Mouse (Mus musculus) small intestine, adult 2 months (tissue): ENCODE data around the gene Cadps. TPM values are rescaled to one million over a fixed set of nuclear protein-coding genes. Genes with fewer than 3 reads are reported as not detected.

Experiments
- H3K27ac ChIP-seq: fragments of 200-500 bp; 2 replicates; pipeline ENCODE4 v1.5.1; 2012; ENCODE audit warnings: low read depth, low read length, control low read depth, inconsistent platforms; ENCODE audit not compliant: insufficient read depth
- H3K27me3 ChIP-seq: fragments of 200-500 bp; 2 replicates; pipeline ENCODE4 v1.6.1; 2012; ENCODE audit warnings: mild to moderate bottlenecking, moderate library complexity, low read length, inconsistent platforms; ENCODE audit not compliant: control insufficient read depth, insufficient read depth
- H3K36me3 ChIP-seq: fragments of 200-500 bp; 2 replicates; pipeline ENCODE4 v1.6.1; 2012; ENCODE audit warnings: mild to moderate bottlenecking, low read length, control low read depth, inconsistent platforms; ENCODE audit not compliant: control insufficient read depth, insufficient read depth
- H3K4me1 ChIP-seq: fragments of 200-500 bp; 2 replicates; pipeline ENCODE4 v1.6.1; 2012; ENCODE audit warnings: low read length, inconsistent platforms, mixed read lengths; ENCODE audit not compliant: control insufficient read depth, insufficient read depth, insufficient read length
- H3K4me3 ChIP-seq: fragments of 200-500 bp; 2 replicates; pipeline ENCODE4 v1.5.1; 2012; ENCODE audit warnings: low read depth, mild to moderate bottlenecking, control low read depth, inconsistent platforms, low read length, moderate library complexity
- CTCF ChIP-seq: fragments of 200-500 bp; IDR thresholded peaks from 2 replicates; pipeline ENCODE4 v1.5.1; 2012; ENCODE audit warnings: low read depth, mild to moderate bottlenecking, control low read depth, inconsistent platforms, low read length, moderate library complexity, mixed read lengths; ENCODE audit not compliant: insufficient replicate concordance, insufficient read length; ENCODE audit errors: extremely low read depth
- POLR2A ChIP-seq: fragments of 200-500 bp; IDR thresholded peaks from 2 replicates; pipeline ENCODE4 v1.6.1; 2012; ENCODE audit warnings: low read depth, mild to moderate bottlenecking, control low read depth, inconsistent platforms, low read length, moderate library complexity
- WGBS: fragments of 180-500 bp; shearing (Covaris S2); methylation state at CpG from one replicate; pipeline ENCODE4 v1.1.7; 2018; 5-methylcytosine and 5-hydroxymethylcytosine counted together
- polyA plus RNA-seq: library from polyadenylated mRNA; depleted of rRNA; stranded (reverse); fragments of >200 nt; gene quantifications from 2 replicates; pipeline ENCODE4 v1.2.3, GENCODE M21; 2012

Cadps gene
- polyA plus RNA-seq, 1 experiment: 0.41 TPM

- 75% methylated on average over 4 of the region's 4 CpGs for WGBS
- no peaks in the 10 kb centered on the region for H3K4me1 ChIP-seq
- TF ChIP-seq CTCF: no peak
- no peak for TF ChIP-seq POLR2A
- H3K36me3 ChIP-seq: no peaks in the 10 kb centered on the region
- no peaks in the 10 kb centered on the region for H3K27me3 ChIP-seq
- no peak overlapping the region for H3K4me3 ChIP-seq
- no peak overlapping the region for H3K27ac ChIP-seq
Measured at GRCm38 (mm10) chr14:12437976-12438375, 384.9 kb downstream of the Cadps start.

GRCm38 (mm10) chr14:12437422-12437821 lies 385.5 kb downstream of the Cadps start:
- Histone ChIP-seq H3K27ac (no peak overlapping the region), H3K27me3 (no peaks in the 10 kb centered on the region), H3K4me3 (no peak overlapping the region), H3K36me3 (no peaks in the 10 kb centered on the region), H3K4me1 (no peaks in the 10 kb centered on the region)
- 73% methylated on average over 7 of the region's 7 CpGs for WGBS
- TF ChIP-seq POLR2A: no peak
- no peak for TF ChIP-seq CTCF

GRCm38 (mm10) chr14:12436903-12437368 lies 385.9 kb downstream of the Cadps start:
- Histone ChIP-seq H3K4me1 (no peaks in the 10 kb centered on the region), H3K27me3 (no peaks in the 10 kb centered on the region), H3K27ac (no peak overlapping the region), H3K36me3 (no peaks in the 10 kb centered on the region), H3K4me3 (no peak overlapping the region)
- WGBS: 78% methylated on average over 14 of the region's 14 CpGs
- TF ChIP-seq POLR2A (no peak), CTCF (no peak)

- no peak overlapping the region for H3K4me3 ChIP-seq
- WGBS: 78% methylated on average over 8 of the region's 8 CpGs
- no peaks in the 10 kb centered on the region for H3K36me3 ChIP-seq
- TF ChIP-seq POLR2A (no peak), CTCF (no peak)
- no peaks in the 10 kb centered on the region for H3K4me1 ChIP-seq
- no peak overlapping the region for H3K27ac ChIP-seq
- H3K27me3 ChIP-seq: no peaks in the 10 kb centered on the region
Measured at GRCm38 (mm10) chr14:12428021-12428654, 394.7 kb downstream of the Cadps start.

GRCm38 (mm10) chr14:12425311-12425710 lies 397.6 kb downstream of the Cadps start:
- 73% methylated on average over 6 of the region's 6 CpGs for WGBS
- H3K36me3 ChIP-seq: no peaks in the 10 kb centered on the region
- no peak overlapping the region for H3K27ac ChIP-seq
- H3K4me1 ChIP-seq: no peaks in the 10 kb centered on the region
- no peaks in the 10 kb centered on the region for H3K27me3 ChIP-seq
- no peak overlapping the region for H3K4me3 ChIP-seq
- TF ChIP-seq POLR2A (no peak), CTCF (no peak)

- H3K4me1 ChIP-seq: no peaks in the 10 kb centered on the region
- no peak overlapping the region for H3K4me3 ChIP-seq
- no peaks in the 10 kb centered on the region for H3K27me3 ChIP-seq
- no peaks in the 10 kb centered on the region for H3K36me3 ChIP-seq
- TF ChIP-seq POLR2A (no peak), CTCF (no peak)
- WGBS: 83% methylated on average over 12 of the region's 12 CpGs
- H3K27ac ChIP-seq: no peak overlapping the region
Measured at GRCm38 (mm10) chr14:12410276-12410675, 412.6 kb downstream of the Cadps start.

- Histone ChIP-seq H3K4me1 (no peaks in the 10 kb centered on the region), H3K36me3 (no peaks in the 10 kb centered on the region), H3K27ac (no peak overlapping the region), H3K4me3 (no peak overlapping the region), H3K27me3 (no peaks in the 10 kb centered on the region)
- WGBS: 61% methylated on average over 3 of the region's 3 CpGs
- TF ChIP-seq CTCF (no peak), POLR2A (no peak)
Measured at GRCm38 (mm10) chr14:12409811-12410210, 413.1 kb downstream of the Cadps start.

- 54% methylated on average over 10 of the region's 10 CpGs for WGBS
- no peaks in the 10 kb centered on the region for H3K4me1 ChIP-seq
Measured at GRCm38 (mm10) chr14:12406588-12406987, 416.3 kb downstream of the Cadps start.

More at GRCm38 (mm10) chr14:12406588-12406987, 416.3 kb downstream of the Cadps start:
- TF ChIP-seq CTCF (no peak), POLR2A (no peak)
- Histone ChIP-seq H3K27ac (no peak overlapping the region), H3K4me3 (no peak overlapping the region), H3K27me3 (no peaks in the 10 kb centered on the region), H3K36me3 (no peaks in the 10 kb centered on the region)
